Mouse (Mus musculus): ENCODE measurements at regions not wholly inside any gene's neighbourhood (a gene's known extent, or its start where the extent isn't known, plus 50 kb on each side); places are given as distances from the start of the nearest gene placed in this dataset.

DNA sequence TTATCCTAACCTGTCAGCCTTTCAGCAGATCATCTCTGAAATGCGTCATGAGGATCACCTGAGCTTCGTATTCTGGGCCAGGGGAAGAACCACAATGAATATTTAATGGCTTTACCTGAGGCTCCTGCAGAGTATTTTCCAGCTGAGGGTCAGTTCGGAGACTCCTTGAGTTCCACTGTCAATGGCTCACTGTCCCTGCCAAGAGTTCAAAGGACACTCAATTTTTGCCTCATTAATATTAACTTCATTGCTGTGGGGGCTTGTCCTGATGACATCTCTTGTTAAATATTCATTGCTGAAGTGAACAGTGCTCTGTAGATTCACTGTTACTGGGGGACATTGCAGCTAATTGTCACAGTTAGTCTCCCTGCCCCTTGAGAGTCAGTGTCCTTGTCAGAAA lies 316.2 kb upstream of the Myt1l start:
- DNase-seq (ENCODE audit: low spot score in 2 of 2), result no peak

DNA sequence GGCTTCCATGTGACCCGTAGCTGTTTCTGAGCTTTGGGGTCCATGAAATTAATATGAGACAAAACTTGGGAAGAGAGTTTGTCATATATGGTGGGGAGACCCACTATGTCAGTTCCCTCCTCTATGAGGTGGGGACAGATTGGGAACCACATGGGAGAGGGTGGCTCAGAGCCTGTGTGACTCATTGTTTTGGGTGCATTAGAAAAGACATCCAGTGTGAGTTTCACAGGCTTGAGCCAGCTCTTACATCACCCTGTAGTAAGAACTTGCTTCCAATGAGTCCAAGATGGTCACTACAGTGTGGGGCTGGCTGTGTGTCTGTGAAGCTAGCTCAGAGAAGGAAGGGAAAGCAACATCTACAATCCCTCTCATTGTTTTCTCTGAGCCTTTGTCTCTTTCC lies 314.6 kb upstream of the Myt1l start:
- DNase-seq (ENCODE audit: low spot score in 2 of 2), result no peak

- no peak for DNase-seq (ENCODE audit: low spot score in 2 of 2)
These were observed 306.1 kb upstream of the Myt1l start for GRCm38 (mm10) chr12:29222099-29222498.

- no peak for DNase-seq (ENCODE audit: low spot score in 2 of 2)
These were observed 302.2 kb upstream of the Myt1l start for GRCm38 (mm10) chr12:29226001-29226400.

GRCm38 (mm10) chr12:29232492-29233447 lies 295.4 kb upstream of the Myt1l start:
- DNase-seq (ENCODE audit: low spot score in 2 of 2), result peak in 1 of 2 experiments; percentile 20

GRCm38 (mm10) chr12:29236496-29236895 lies 291.7 kb upstream of the Myt1l start:
- DNase-seq (ENCODE audit: low spot score in 2 of 2), result no peak

DNA sequence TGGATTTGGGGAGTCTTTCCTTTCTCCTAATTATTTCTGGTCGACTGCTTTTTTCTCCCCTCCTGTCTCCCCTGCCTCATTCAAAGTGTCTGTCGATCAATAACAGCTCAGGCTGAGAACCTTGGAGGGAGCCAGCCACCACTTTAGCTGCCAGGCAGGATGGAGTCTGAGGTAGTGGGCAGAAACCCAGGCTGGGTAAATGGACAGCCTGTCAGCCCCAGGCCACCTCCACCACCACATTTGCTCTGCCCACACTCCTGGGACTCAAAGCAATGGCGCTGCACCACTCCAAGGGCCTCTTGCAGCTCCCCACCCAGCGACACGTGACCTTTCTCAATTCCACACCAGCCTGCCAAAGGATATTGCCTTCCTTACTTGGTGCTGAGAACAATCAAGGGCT lies 290.7 kb upstream of the Myt1l start:
- no peak for DNase-seq (ENCODE audit: low spot score in 2 of 2)

DNA sequence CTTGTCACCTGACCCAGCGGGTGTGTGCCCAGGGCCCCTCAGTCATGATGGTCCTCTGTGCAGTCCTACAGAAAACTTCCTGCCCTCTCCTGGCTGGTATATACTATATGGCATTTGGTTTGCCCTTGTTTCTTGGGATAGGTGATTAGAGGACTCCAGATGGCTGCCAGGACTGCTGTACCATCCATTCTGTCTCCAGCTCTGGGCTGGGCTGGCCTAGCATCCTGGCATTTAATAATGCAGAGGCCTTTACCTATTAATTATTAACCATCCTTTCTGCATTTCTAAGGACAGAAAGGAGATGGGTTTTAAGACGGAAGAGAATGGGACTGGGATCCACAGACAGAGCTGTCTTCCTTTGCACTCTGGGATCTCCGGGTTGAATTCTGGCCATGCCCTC lies 288.7 kb upstream of the Myt1l start:
- no peak for DNase-seq (ENCODE audit: low spot score in 2 of 2)

DNA sequence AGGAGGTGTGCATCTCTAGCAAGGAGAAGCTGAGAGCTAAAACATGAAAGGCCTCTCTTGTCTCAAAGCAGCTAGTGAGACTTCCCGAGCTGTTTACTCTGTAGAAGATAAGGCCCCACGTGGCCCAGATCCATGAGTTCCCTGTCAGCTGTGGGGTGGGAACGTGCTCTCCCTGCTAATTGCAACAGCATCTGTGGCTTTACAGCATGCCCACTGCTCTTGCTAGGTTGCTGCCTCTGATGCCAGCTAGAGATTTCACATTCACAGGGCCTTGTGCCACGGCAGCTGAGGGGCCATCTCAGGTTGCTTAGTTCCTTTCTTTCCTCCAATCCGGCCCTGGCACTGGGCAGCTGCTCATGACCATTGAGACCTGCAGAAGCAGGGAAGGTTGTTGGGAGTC lies 288.2 kb upstream of the Myt1l start:
- peak; percentile 35 to 69 for DNase-seq (ENCODE audit: low spot score in 2 of 2)

- no peak for DNase-seq (ENCODE audit: low spot score in 2 of 2)
These were observed 285.1 kb upstream of the Myt1l start for GRCm38 (mm10) chr12:29243087-29243486.

- no peak for DNase-seq (ENCODE audit: low spot score in 2 of 2)
These were observed 282.1 kb upstream of the Myt1l start for GRCm38 (mm10) chr12:29246041-29246440.

DNA sequence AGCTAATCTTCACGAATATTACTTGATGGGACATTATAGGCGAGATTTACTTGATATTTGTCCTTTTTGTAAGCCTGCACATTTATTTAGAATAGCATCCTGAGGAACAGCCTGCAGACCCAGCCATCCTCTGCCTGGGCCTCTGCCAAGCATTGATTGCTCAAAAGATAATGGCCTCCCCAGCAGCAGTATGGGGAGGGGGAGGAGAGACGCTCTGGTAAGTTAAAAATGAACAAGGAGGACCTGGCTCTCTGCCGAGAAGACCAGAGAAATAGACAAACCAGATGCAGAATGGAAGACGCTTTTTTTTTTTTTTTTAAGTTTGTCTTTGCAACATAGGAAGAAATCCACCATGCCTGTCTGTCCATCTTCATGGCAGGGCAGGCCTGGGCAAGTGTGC lies 280.8 kb upstream of the Myt1l start:
- DNase-seq (ENCODE audit: low spot score in 2 of 2), result peak in 1 of 2 experiments; percentile 28

DNA sequence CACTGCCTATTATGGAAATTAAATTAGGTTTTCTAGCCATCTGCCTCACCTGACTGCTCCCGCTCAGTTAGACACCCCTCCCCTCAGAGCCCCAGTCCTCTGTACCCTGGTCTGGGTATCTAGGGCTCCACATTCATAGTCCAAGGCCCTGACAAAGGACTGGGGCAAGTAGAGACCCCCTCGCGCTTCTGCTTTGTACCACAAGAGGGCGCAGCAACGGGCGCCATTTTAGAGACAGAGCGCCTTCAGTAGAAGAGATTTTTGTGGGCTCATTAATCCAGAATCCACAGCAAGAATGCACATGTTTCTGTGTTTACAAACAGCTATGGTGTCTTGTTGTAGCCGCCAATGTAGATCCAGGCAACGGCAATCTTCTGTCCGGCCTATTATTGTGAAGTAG lies 279.7 kb upstream of the Myt1l start:
- no peak for DNase-seq (ENCODE audit: low spot score in 2 of 2)

DNA sequence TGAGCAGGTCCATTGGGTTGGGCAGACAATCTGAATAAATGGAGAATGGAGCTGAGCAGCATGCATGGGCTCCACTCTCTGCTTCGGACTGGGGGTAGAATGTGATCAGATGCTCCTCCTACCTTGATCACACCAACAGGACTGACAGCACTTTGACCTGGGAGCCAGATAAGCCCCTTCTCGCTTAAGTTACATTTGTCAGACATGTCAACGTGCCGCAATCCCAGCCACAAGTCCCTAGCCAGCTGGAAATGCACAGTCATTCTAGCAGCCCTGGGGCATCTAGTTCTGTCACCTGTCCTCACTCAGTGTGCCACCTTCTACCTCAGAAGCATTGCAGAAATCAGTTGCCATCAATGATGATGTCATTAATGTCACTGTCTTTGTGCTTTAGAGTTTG lies 272.1 kb upstream of the Myt1l start:
- DNase-seq (ENCODE audit: low spot score in 2 of 2), result no peak

- DNase-seq (ENCODE audit: low spot score in 2 of 2), result no peak
These were observed 271.0 kb upstream of the Myt1l start for GRCm38 (mm10) chr12:29257011-29257734.

DNA sequence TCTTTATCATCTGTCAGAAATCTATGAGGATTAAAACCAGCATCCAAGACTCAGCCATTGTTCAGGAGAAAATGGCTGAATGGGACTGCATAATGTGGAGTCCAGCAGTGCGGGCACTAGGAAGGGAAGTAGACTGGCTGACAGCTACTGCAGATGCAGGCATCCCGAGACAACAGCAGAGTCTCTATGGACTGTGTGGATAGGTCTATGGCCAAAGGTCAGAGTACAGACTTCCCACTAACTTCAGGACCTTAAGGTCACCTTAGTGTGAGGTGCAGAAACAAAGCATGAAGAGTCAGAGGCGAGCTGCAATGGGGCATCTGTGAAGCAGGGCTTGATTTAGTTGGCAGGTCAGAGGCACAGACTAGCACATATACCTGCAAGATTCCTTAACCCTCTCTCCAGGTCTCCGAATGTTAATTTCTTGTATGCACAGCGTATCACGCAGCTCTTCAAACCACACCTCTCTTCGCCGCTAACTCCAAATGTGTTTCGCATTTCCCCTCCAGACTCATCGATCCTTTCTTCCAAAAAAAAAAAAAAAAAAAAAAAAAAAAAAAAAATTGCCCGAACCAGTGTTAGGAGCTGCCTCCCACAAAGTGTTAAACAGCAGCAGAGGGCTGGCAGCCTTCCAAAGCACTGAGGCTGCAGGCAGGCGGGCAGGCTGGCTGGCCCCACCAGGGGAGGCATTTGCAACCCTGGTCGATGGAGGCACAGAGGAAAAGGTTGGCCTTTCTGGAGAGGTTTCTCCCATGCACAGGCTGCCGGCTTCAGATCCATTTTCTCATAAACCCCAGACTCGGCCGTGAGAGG lies 270.2 kb upstream of the Myt1l start:
- DNase-seq (ENCODE audit: low spot score in 2 of 2), result peak in 1 of 2 experiments; percentile 38

- no peak for DNase-seq (ENCODE audit: low spot score in 2 of 2)
These were observed 269.7 kb upstream of the Myt1l start for GRCm38 (mm10) chr12:29258548-29258874.

- no peak for DNase-seq (ENCODE audit: low spot score in 2 of 2)
These were observed 269.2 kb upstream of the Myt1l start for GRCm38 (mm10) chr12:29258966-29259365.

GRCm38 (mm10) chr12:29274166-29274565 lies 254.0 kb upstream of the Myt1l start:
- DNase-seq (ENCODE audit: low spot score in 2 of 2), result no peak

DNA sequence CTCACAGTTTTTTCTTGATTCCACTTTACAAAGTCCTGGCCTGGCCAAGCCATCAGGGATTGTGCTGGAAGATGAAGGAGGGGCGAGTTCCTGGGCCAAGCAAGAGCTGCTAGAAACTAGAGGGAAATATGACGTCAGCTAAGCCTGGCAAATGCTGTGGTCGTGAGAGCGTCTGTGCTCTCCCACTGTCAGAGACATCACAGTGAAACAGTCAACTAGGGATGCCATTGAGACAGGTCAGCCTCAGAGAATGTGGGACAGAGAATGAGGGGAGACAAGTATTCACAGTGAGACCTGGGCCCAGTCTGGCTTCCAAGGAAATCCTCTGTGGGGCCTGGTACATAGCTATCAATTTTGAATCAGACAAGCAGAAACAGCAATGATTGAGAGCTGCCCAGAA lies 252.5 kb upstream of the Myt1l start:
- DNase-seq (ENCODE audit: low spot score in 2 of 2), result no peak

DNA sequence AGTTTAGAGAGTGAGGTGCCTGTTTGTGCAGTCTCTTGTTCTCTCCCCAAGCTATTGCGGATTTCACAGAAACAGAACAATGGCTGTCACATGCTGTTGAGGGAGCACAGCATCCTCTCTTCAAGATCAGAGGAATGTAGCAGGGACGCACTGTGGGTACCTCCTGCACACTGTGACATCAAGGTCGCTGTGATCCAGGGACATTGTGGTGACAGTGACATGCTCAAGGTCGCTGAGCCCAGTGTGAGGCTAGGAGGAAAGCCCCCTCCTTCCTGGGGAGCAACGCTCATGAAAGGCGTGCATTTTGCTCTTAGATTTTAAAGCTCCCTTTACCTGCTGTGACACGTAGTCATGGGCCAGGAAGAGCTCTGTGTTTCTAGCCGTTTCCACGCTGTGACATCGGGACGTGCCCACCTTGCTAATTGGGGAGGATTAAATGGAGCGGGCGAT lies 248.5 kb upstream of the Myt1l start:
- DNase-seq (ENCODE audit: low spot score in 2 of 2), result no peak

Data from frontal cortex, postnatal 14 days (tissue).